Mouse (Mus musculus): ENCODE data around the gene Cd209b. TPM values are rescaled to one million over a fixed set of nuclear protein-coding genes. Genes with fewer than 3 reads are reported as not detected.

Cd209b gene
- 0.28 TPM in 1 of 2 replicates, not detected in the other for total RNA-seq (2014; rRNA removed)
- 0.09 and 0.22 TPM in 2 replicates for polyA plus RNA-seq (2012; rRNA removed)

GRCm38 (mm10) chr8:3926744-3927143, at the start of gene Cd209b:
Gene Cd209b, minus strand, starts transcription at chr8:3926844.
- no peak within 1 kb of the TSS for H3K9ac ChIP-seq (ENCODE audit: low read depth, low read length)
- no peaks in the 10 kb centered on the region for H3K79me2 ChIP-seq (ENCODE audit: control insufficient read depth, insufficient read depth, low read length)
- H3K4me3 ChIP-seq (ENCODE audit: insufficient read depth, low read depth, low read length): no peak within 1 kb of the TSS
- WGBS: 82% methylated on average over 3 of the region's 3 CpGs
- no peaks in the 10 kb centered on the region for H3K4me1 ChIP-seq (ENCODE audit: control insufficient read depth, insufficient read depth, low read length)
- TF ChIP-seq CTCF (IDR thresholded peaks at IDR 0.05; ENCODE audit: low read depth, low read length) (no peak), POLR2A (IDR thresholded peaks at IDR 0.05; ENCODE audit: extremely low read depth, insufficient read depth, low read length) (no peak)
- DNase-seq (ENCODE audit: extremely low read depth, low read depth, low spot score): no peak
- no peaks in the 10 kb centered on the region for H3K36me3 ChIP-seq (ENCODE audit: control insufficient read depth, insufficient read depth, low read length)
- no peaks in the 10 kb centered on the region for H3K27me3 ChIP-seq (ENCODE audit: control insufficient read depth, insufficient read depth, low read length)
- H3K27ac ChIP-seq (replicated peaks; ENCODE audit: insufficient read depth, low read depth, low read length): no peak within 1 kb of the TSS

GRCm38 (mm10) chr8:3956037-3956436, 29.4 kb upstream of the Cd209b start:
- TF ChIP-seq CTCF (IDR thresholded peaks at IDR 0.05; ENCODE audit: low read depth, low read length) (peak; percentile 74), POLR2A (IDR thresholded peaks at IDR 0.05; ENCODE audit: extremely low read depth, insufficient read depth, low read length) (no peak)
- H3K4me3 ChIP-seq (ENCODE audit: insufficient read depth, low read depth, low read length): no peak overlapping the region
- 67% methylated on average over 1 of the region's 1 CpGs for WGBS
- no peak overlapping the region for H3K9ac ChIP-seq (ENCODE audit: low read depth, low read length)
- H3K79me2 ChIP-seq (ENCODE audit: control insufficient read depth, insufficient read depth, low read length): no peaks in the 10 kb centered on the region
- DNase-seq (ENCODE audit: extremely low read depth, low read depth, low spot score): peak; percentile 10
- H3K36me3 ChIP-seq (ENCODE audit: control insufficient read depth, insufficient read depth, low read length): no peaks in the 10 kb centered on the region
- H3K27ac ChIP-seq (replicated peaks; ENCODE audit: insufficient read depth, low read depth, low read length): no peak overlapping the region
- H3K4me1 ChIP-seq (ENCODE audit: control insufficient read depth, insufficient read depth, low read length): no peaks in the 10 kb centered on the region
- no peaks in the 10 kb centered on the region for H3K27me3 ChIP-seq (ENCODE audit: control insufficient read depth, insufficient read depth, low read length)

- H3K9ac ChIP-seq (ENCODE audit: low read depth, low read length): no peak within 1 kb of the TSS
- H3K4me1 ChIP-seq (ENCODE audit: control insufficient read depth, insufficient read depth, low read length): no peaks in the 10 kb centered on the region
- no peaks in the 10 kb centered on the region for H3K79me2 ChIP-seq (ENCODE audit: control insufficient read depth, insufficient read depth, low read length)
- no peak for DNase-seq (ENCODE audit: extremely low read depth, low read depth, low spot score)
- no peak within 1 kb of the TSS for H3K4me3 ChIP-seq (ENCODE audit: insufficient read depth, low read depth, low read length)
- no peak for TF ChIP-seq POLR2A (IDR thresholded peaks at IDR 0.05; ENCODE audit: extremely low read depth, insufficient read depth, low read length)
- no peak for TF ChIP-seq CTCF (IDR thresholded peaks at IDR 0.05; ENCODE audit: low read depth, low read length)
- H3K36me3 ChIP-seq (ENCODE audit: control insufficient read depth, insufficient read depth, low read length): no peaks in the 10 kb centered on the region
- WGBS: 69% methylated on average over 1 of the region's 1 CpGs
- H3K27ac ChIP-seq (replicated peaks; ENCODE audit: insufficient read depth, low read depth, low read length): no peak within 1 kb of the TSS
- H3K27me3 ChIP-seq (ENCODE audit: control insufficient read depth, insufficient read depth, low read length): no peaks in the 10 kb centered on the region
These were observed 28.0 kb upstream of the Cd209b start, which contains the start of gene Cd209c for GRCm38 (mm10) chr8:3954646-3955045. Gene Cd209c, minus strand, starts transcription at chr8:3954746.

- no peak for TF ChIP-seq POLR2A (IDR thresholded peaks at IDR 0.05; ENCODE audit: extremely low read depth, insufficient read depth, low read length)
- H3K4me1 ChIP-seq (ENCODE audit: control insufficient read depth, insufficient read depth, low read length): no peaks in the 10 kb centered on the region
- H3K27ac ChIP-seq (replicated peaks; ENCODE audit: insufficient read depth, low read depth, low read length): no peak overlapping the region
- no peaks in the 10 kb centered on the region for H3K27me3 ChIP-seq (ENCODE audit: control insufficient read depth, insufficient read depth, low read length)
- no peak for DNase-seq (ENCODE audit: extremely low read depth, low read depth, low spot score)
- no peaks in the 10 kb centered on the region for H3K79me2 ChIP-seq (ENCODE audit: control insufficient read depth, insufficient read depth, low read length)
- WGBS: 86% methylated on average over 3 of the region's 3 CpGs
- H3K4me3 ChIP-seq (ENCODE audit: insufficient read depth, low read depth, low read length): no peak overlapping the region
- no peak overlapping the region for H3K9ac ChIP-seq (ENCODE audit: low read depth, low read length)
- H3K36me3 ChIP-seq (ENCODE audit: control insufficient read depth, insufficient read depth, low read length): no peaks in the 10 kb centered on the region
These were observed 13.4 kb upstream of the Cd209b start for GRCm38 (mm10) chr8:3940023-3940422.

GRCm38 (mm10) chr8:3878455-3878854, 48.2 kb downstream of the Cd209b start, which contains the start of gene Cd209d:
Gene Cd209d, minus strand, starts transcription at chr8:3878555.
- Histone ChIP-seq H3K27me3 (ENCODE audit: control insufficient read depth, insufficient read depth, low read length) (no peaks in the 10 kb centered on the region), H3K36me3 (ENCODE audit: control insufficient read depth, insufficient read depth, low read length) (no peaks in the 10 kb centered on the region), H3K27ac (replicated peaks; ENCODE audit: insufficient read depth, low read depth, low read length) (no peak within 1 kb of the TSS), H3K9ac (ENCODE audit: low read depth, low read length) (no peak within 1 kb of the TSS), H3K4me1 (ENCODE audit: control insufficient read depth, insufficient read depth, low read length) (no peaks in the 10 kb centered on the region), H3K4me3 (ENCODE audit: insufficient read depth, low read depth, low read length) (no peak within 1 kb of the TSS), H3K79me2 (ENCODE audit: control insufficient read depth, insufficient read depth, low read length) (no peaks in the 10 kb centered on the region)
- TF ChIP-seq POLR2A (IDR thresholded peaks at IDR 0.05; ENCODE audit: extremely low read depth, insufficient read depth, low read length) (no peak), CTCF (IDR thresholded peaks at IDR 0.05; ENCODE audit: low read depth, low read length) (no peak)
- WGBS: 67% methylated on average over 4 of the region's 4 CpGs
- DNase-seq (ENCODE audit: extremely low read depth, low read depth, low spot score): no peak

GRCm38 (mm10) chr8:3876121-3876520, 50.5 kb downstream of the Cd209b start:
- no peak for TF ChIP-seq CTCF (IDR thresholded peaks at IDR 0.05; ENCODE audit: low read depth, low read length)
- no peak for TF ChIP-seq POLR2A (IDR thresholded peaks at IDR 0.05; ENCODE audit: extremely low read depth, insufficient read depth, low read length)
- Histone ChIP-seq H3K27ac (replicated peaks; ENCODE audit: insufficient read depth, low read depth, low read length) (no peak overlapping the region), H3K79me2 (ENCODE audit: control insufficient read depth, insufficient read depth, low read length) (no peaks in the 10 kb centered on the region), H3K4me1 (ENCODE audit: control insufficient read depth, insufficient read depth, low read length) (no peaks in the 10 kb centered on the region), H3K36me3 (ENCODE audit: control insufficient read depth, insufficient read depth, low read length) (no peaks in the 10 kb centered on the region), H3K9ac (ENCODE audit: low read depth, low read length) (no peak overlapping the region), H3K27me3 (ENCODE audit: control insufficient read depth, insufficient read depth, low read length) (no peaks in the 10 kb centered on the region), H3K4me3 (ENCODE audit: insufficient read depth, low read depth, low read length) (no peak overlapping the region)
- WGBS: 81% methylated on average over 2 of the region's 2 CpGs
- no peak for DNase-seq (ENCODE audit: extremely low read depth, low read depth, low spot score)

Other genes starting within 250 kb of the Cd209b start
- 0.09 and 0.27 TPM in 2 replicates for gene Fcer2a, start 232.7 kb downstream of the Cd209b start, total RNA-seq (2014; rRNA removed)
- gene Fcer2a, start 232.7 kb downstream of the Cd209b start, polyA plus RNA-seq (2012; rRNA removed): 0.49 and 0.51 TPM in 2 replicates
- 100 and 133 TPM in 2 replicates for gene Clec4g, start 206.2 kb downstream of the Cd209b start, total RNA-seq (2014; rRNA removed)
- 48.9 and 57.7 TPM in 2 replicates for gene Clec4g, start 206.2 kb downstream of the Cd209b start, polyA plus RNA-seq (2012; rRNA removed)
- gene Cd209a, start 177.9 kb downstream of the Cd209b start, total RNA-seq (2014; rRNA removed): 0.09 and 0.40 TPM in 2 replicates
- gene Cd209a, start 177.9 kb downstream of the Cd209b start, polyA plus RNA-seq (2012; rRNA removed): 0.28 and 0.41 TPM in 2 replicates
- not detected in 2 replicates for gene Cd209e, start 72.5 kb downstream of the Cd209b start, total RNA-seq (2014; rRNA removed)
- not detected in 2 replicates for gene Cd209e, start 72.5 kb downstream of the Cd209b start, polyA plus RNA-seq (2012; rRNA removed)
- not detected in 2 replicates for gene Cd209d, start 48.3 kb downstream of the Cd209b start, total RNA-seq (2014; rRNA removed)
- gene Cd209d, start 48.3 kb downstream of the Cd209b start, polyA plus RNA-seq (2012; rRNA removed): not detected in 2 replicates
- not detected in 2 replicates for gene Cd209c, start 27.9 kb upstream of the Cd209b start, total RNA-seq (2014; rRNA removed)
- gene Cd209c, start 27.9 kb upstream of the Cd209b start, polyA plus RNA-seq (2012; rRNA removed): not detected in 2 replicates
- gene Cd209f, start 179.0 kb upstream of the Cd209b start, total RNA-seq (2014; rRNA removed): 0.27 and 0.74 TPM in 2 replicates
- 0.51 and 4.1 TPM in 2 replicates for gene Cd209f, start 179.0 kb upstream of the Cd209b start, polyA plus RNA-seq (2012; rRNA removed)
- not detected in 2 replicates for gene Cd209g, start 207.3 kb upstream of the Cd209b start, total RNA-seq (2014; rRNA removed)
- 0.22 and 3.9 TPM in 2 replicates for gene Cd209g, start 207.3 kb upstream of the Cd209b start, polyA plus RNA-seq (2012; rRNA removed)
- gene Evi5l, start 239.7 kb upstream of the Cd209b start, total RNA-seq (2014; rRNA removed): 3.2 TPM in 2 replicates
- 5.3 and 8.0 TPM in 2 replicates for gene Evi5l, start 239.7 kb upstream of the Cd209b start, polyA plus RNA-seq (2012; rRNA removed)